Mouse (Mus musculus) CD4-positive, CD25-positive, alpha-beta regulatory T cell, adult 4 months (primary cell): ENCODE data around the gene Gpc6. TPM values are rescaled to one million over a fixed set of nuclear protein-coding genes. Genes with fewer than 3 reads are reported as not detected.

Experiments used
- ATAC-seq: one replicate; pipeline ENCODE4 v1.8.0; 2017
- polyA plus RNA-seq, 2 experiments: library from polyadenylated mRNA; unstranded; fragments of 100-300 nt; shearing (Covaris generic); gene quantifications; one replicate each; pipeline ENCODE4 v1.2.1; 2017

Gpc6 gene
- polyA plus RNA-seq, 2 experiments from 2014 or later, result 0.15 TPM; not detected in 1

- no peak for ATAC-seq
Observed at GRCm38 (mm10) chr14:117245631-117246030, 320.5 kb downstream of the Gpc6 start.

GRCm38 (mm10) chr14:117256192-117256591 lies 331.1 kb downstream of the Gpc6 start:
- no peak for ATAC-seq

- no peak for ATAC-seq
Observed at GRCm38 (mm10) chr14:117265653-117266052, 340.5 kb downstream of the Gpc6 start.

- no peak for ATAC-seq
Observed at GRCm38 (mm10) chr14:117267823-117268601, 342.9 kb downstream of the Gpc6 start.

- ATAC-seq, result no peak
Observed at GRCm38 (mm10) chr14:117283631-117284030, 358.5 kb downstream of the Gpc6 start.

- no peak for ATAC-seq
Observed at GRCm38 (mm10) chr14:117293746-117294145, 368.6 kb downstream of the Gpc6 start.

- ATAC-seq, result no peak
Observed at GRCm38 (mm10) chr14:117296207-117296838, 371.2 kb downstream of the Gpc6 start.

- ATAC-seq, result no peak
Observed at GRCm38 (mm10) chr14:117301019-117301418, 375.9 kb downstream of the Gpc6 start.

GRCm38 (mm10) chr14:117303901-117304722 lies 379.0 kb downstream of the Gpc6 start:
- ATAC-seq, result no peak

GRCm38 (mm10) chr14:117304723-117305010 lies 379.6 kb downstream of the Gpc6 start:
- ATAC-seq, result no peak

GRCm38 (mm10) chr14:117309997-117310520 lies 384.9 kb downstream of the Gpc6 start:
- no peak for ATAC-seq

- no peak for ATAC-seq
Observed at GRCm38 (mm10) chr14:117324214-117324613, 399.1 kb downstream of the Gpc6 start.

GRCm38 (mm10) chr14:117332256-117332655 lies 407.1 kb downstream of the Gpc6 start:
- ATAC-seq, result no peak

- ATAC-seq, result no peak
Observed at GRCm38 (mm10) chr14:117337271-117337670, 412.2 kb downstream of the Gpc6 start.

- no peak for ATAC-seq
Observed at GRCm38 (mm10) chr14:117340549-117340948, 415.4 kb downstream of the Gpc6 start.

GRCm38 (mm10) chr14:117344505-117344904 lies 419.4 kb downstream of the Gpc6 start:
- ATAC-seq, result no peak

- no peak for ATAC-seq
Observed at GRCm38 (mm10) chr14:117346372-117346885, 421.3 kb downstream of the Gpc6 start.

- no peak for ATAC-seq
Observed at GRCm38 (mm10) chr14:117351296-117351695, 426.2 kb downstream of the Gpc6 start.

GRCm38 (mm10) chr14:117361155-117361964 lies 436.2 kb downstream of the Gpc6 start:
- ATAC-seq, result no peak

- no peak for ATAC-seq
Observed at GRCm38 (mm10) chr14:117361965-117362309, 436.8 kb downstream of the Gpc6 start.

- ATAC-seq, result no peak
Observed at GRCm38 (mm10) chr14:117369331-117369866, 444.3 kb downstream of the Gpc6 start.

GRCm38 (mm10) chr14:117376822-117377376 lies 451.8 kb downstream of the Gpc6 start:
- ATAC-seq, result no peak
